Mouse (Mus musculus): ENCODE measurements around the gene Tmem69. TPM values are rescaled to one million over a fixed set of nuclear protein-coding genes. Genes with fewer than 3 reads are reported as not detected.

The Tmem69 gene
- total RNA-seq, 1 experiment from 2014 or later, result 20.5 TPM

Other genes with a start within 250 kb of the Tmem69 start
- 38.9 and 44.3 TPM in 2 replicates for gene Mast2, start 91.8 kb downstream of the Tmem69 start, total RNA-seq (2021)
- 13.2 and 14.5 TPM in 2 replicates for gene Ipp, start 48.4 kb downstream of the Tmem69 start, total RNA-seq (2021)
- gene Gpbp1l1, start 1.7 kb upstream of the Tmem69 start, total RNA-seq (2021), result 87.0 and 91.7 TPM in 2 replicates
- gene Ccdc17, start 40.7 kb upstream of the Tmem69 start, total RNA-seq (2021), result 10.0 and 11.0 TPM in 2 replicates
- gene Nasp, start 72.0 kb upstream of the Tmem69 start, total RNA-seq (2021), result 51.1 and 51.6 TPM in 2 replicates
- 639 and 649 TPM in 2 replicates for gene Akr1a1, start 95.7 kb upstream of the Tmem69 start, total RNA-seq (2021)
- gene Prdx1, start 129.6 kb upstream of the Tmem69 start, total RNA-seq (2021), result 546 and 672 TPM in 2 replicates
- gene Mmachc, start 152.5 kb upstream of the Tmem69 start, total RNA-seq (2021), result 39.5 and 41.9 TPM in 2 replicates
- gene Ccdc163, start 152.6 kb upstream of the Tmem69 start, total RNA-seq (2021), result 18.8 and 19.6 TPM in 2 replicates
- 4.9 and 5.1 TPM in 2 replicates for gene Tesk2, start 165.0 kb upstream of the Tmem69 start, total RNA-seq (2021)